Mouse (Mus musculus): ENCODE results near the gene Rab3d.
A peak's percentile ranks its signal among the peaks of the same experiment; 100 is the strongest.
"Not testable (repeated sequence)": the region's sequence is repeated elsewhere in the genome, so short reads cannot be mapped to it uniquely, and the experiment has no call there.

The Rab3d gene

GRCm38 (mm10) chr9:21904031-21904430 is 14.0 kb downstream of the Rab3d start:
- DNase-seq (ENCODE audit: low spot score), result no peak

GRCm38 (mm10) chr9:21901223-21901820 is 16.7 kb downstream of the Rab3d start:
- DNase-seq (ENCODE audit: low spot score), result no peak

GRCm38 (mm10) chr9:21889229-21889628 is 28.8 kb downstream of the Rab3d start:
- no peak for DNase-seq (ENCODE audit: low spot score)

GRCm38 (mm10) chr9:21876601-21877000 is 41.4 kb downstream of the Rab3d start:
- no peak for DNase-seq (ENCODE audit: low spot score)

- DNase-seq (ENCODE audit: low spot score), result no peak
These were observed 45.8 kb downstream of the Rab3d start for GRCm38 (mm10) chr9:21872204-21872603.

GRCm38 (mm10) chr9:21870879-21871524 is 47.0 kb downstream of the Rab3d start:
- DNase-seq (ENCODE audit: low spot score), result peak; percentile 9

GRCm38 (mm10) chr9:21869290-21869689 is 48.7 kb downstream of the Rab3d start:
- not testable (repeated sequence) for DNase-seq (ENCODE audit: low spot score)

- DNase-seq (ENCODE audit: low spot score), result peak; percentile 5
These were observed 50.3 kb downstream of the Rab3d start for GRCm38 (mm10) chr9:21867726-21868125.

- DNase-seq (ENCODE audit: low spot score), result peak; percentile 5
These were observed 51.4 kb downstream of the Rab3d start for GRCm38 (mm10) chr9:21866641-21867040.

GRCm38 (mm10) chr9:21865673-21866398 is 52.2 kb downstream of the Rab3d start:
- no peak for DNase-seq (ENCODE audit: low spot score)

GRCm38 (mm10) chr9:21862181-21862580 is 55.8 kb downstream of the Rab3d start:
- DNase-seq (ENCODE audit: low spot score), result no peak

- DNase-seq (ENCODE audit: low spot score), result not testable (repeated sequence)
These were observed 57.6 kb downstream of the Rab3d start for GRCm38 (mm10) chr9:21860349-21860748.

- no peak for DNase-seq (ENCODE audit: low spot score)
These were observed 58.4 kb downstream of the Rab3d start for GRCm38 (mm10) chr9:21859606-21860005.

GRCm38 (mm10) chr9:21858084-21858483 is 59.9 kb downstream of the Rab3d start:
- DNase-seq (ENCODE audit: low spot score), result no peak

- DNase-seq (ENCODE audit: low spot score), result no peak
These were observed 60.5 kb downstream of the Rab3d start for GRCm38 (mm10) chr9:21857501-21857900.

All from urinary bladder, postnatal 10 days (tissue).